Mouse (Mus musculus): ENCODE measurements at regions not wholly inside any gene's neighbourhood (a gene's known extent, or its start where the extent isn't known, plus 50 kb on each side); places are given as distances from the start of the nearest gene placed in this dataset.

DNA sequence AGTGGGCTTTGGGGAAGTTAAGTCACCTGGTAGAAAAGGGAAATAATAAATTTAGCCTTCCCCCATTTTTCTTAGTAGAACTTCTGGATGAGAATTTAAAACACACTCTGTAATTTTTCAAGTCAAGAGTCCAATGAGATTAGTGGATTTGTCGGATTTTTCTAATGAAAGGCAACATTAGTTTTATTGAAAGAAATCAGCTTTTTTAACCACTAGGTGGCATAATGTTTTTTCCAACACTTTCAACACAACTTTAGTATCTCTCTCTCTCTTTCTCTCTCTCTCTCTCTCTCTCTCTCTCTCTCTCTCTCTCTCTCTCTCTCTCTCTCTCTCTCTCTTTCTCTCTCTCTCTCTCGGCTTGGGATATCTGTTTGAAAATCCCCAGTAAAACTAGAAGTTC, 173.7 kb downstream of the Fbxo8 start:
- TF ChIP-seq EP300 (IDR thresholded peaks at IDR 0.05; ENCODE audit: low read depth) (no peak), CTCF (IDR thresholded peaks at IDR 0.05; ENCODE audit: low read depth) (no peak)
